Mouse (Mus musculus): ENCODE results near the gene Cxcl10. TPM values are rescaled to one million over a fixed set of nuclear protein-coding genes. Genes with fewer than 3 reads are reported as not detected.

Cxcl10 gene
- polyA plus RNA-seq, 1 experiment from 2014 or later: 0.44 TPM

- Histone ChIP-seq H3K27ac (ENCODE audit: low read depth, low read length) (no peak overlapping the region), H3K4me3 (ENCODE audit: low read depth, low read length) (no peak overlapping the region), H3K4me2 (ENCODE audit: low read length) (no peak overlapping the region), H3K9ac (ENCODE audit: low read length) (no peak overlapping the region), H3K4me1 (ENCODE audit: control insufficient read depth, insufficient read depth, low read length) (no peaks in the 10 kb centered on the region), H3K9me3 (replicated peaks; ENCODE audit: control insufficient read depth, low read length) (no peaks in the 10 kb centered on the region), H3K27me3 (replicated peaks; ENCODE audit: control insufficient read depth, insufficient read depth, low read length) (no peaks in the 10 kb centered on the region; the same call in 1 of the 2 replicates), H3K36me3 (ENCODE audit: control insufficient read depth, insufficient read depth, low read length) (no peaks in the 10 kb centered on the region)
- WGBS: 86% methylated on average over 7 of the region's 7 CpGs
- ATAC-seq (no peak), DNase-seq (ENCODE audit: low spot score) (no peak)
Observed at GRCm38 (mm10) chr5:92318119-92318518, 30.6 kb downstream of the Cxcl10 start.

- H3K9ac ChIP-seq (ENCODE audit: low read length): no peak overlapping the region
- H3K36me3 ChIP-seq (ENCODE audit: control insufficient read depth, insufficient read depth, low read length): no peaks in the 10 kb centered on the region
- no peak overlapping the region for H3K4me3 ChIP-seq (ENCODE audit: low read depth, low read length)
- ATAC-seq: no peak
- no peaks in the 10 kb centered on the region; the same call in 1 of the 2 replicates for H3K27me3 ChIP-seq (replicated peaks; ENCODE audit: control insufficient read depth, insufficient read depth, low read length)
- no peak overlapping the region for H3K27ac ChIP-seq (ENCODE audit: low read depth, low read length)
- WGBS: 82% methylated on average over 7 of the region's 7 CpGs
- no peak for DNase-seq (ENCODE audit: low spot score)
- no peak overlapping the region for H3K4me2 ChIP-seq (ENCODE audit: low read length)
- peaks cover 5% of the 10 kb centered on the region for H3K4me1 ChIP-seq (ENCODE audit: control insufficient read depth, insufficient read depth, low read length)
- no peaks in the 10 kb centered on the region for H3K9me3 ChIP-seq (replicated peaks; ENCODE audit: control insufficient read depth, low read length)
Observed at GRCm38 (mm10) chr5:92313776-92314175, 34.9 kb downstream of the Cxcl10 start.

- Histone ChIP-seq H3K27ac (ENCODE audit: low read depth, low read length) (no peak overlapping the region), H3K36me3 (ENCODE audit: control insufficient read depth, insufficient read depth, low read length) (no peaks in the 10 kb centered on the region), H3K9ac (ENCODE audit: low read length) (no peak overlapping the region), H3K4me3 (ENCODE audit: low read depth, low read length) (no peak overlapping the region), H3K27me3 (replicated peaks; ENCODE audit: control insufficient read depth, insufficient read depth, low read length) (no peaks in the 10 kb centered on the region; the same call in 1 of the 2 replicates), H3K4me2 (ENCODE audit: low read length) (no peak overlapping the region), H3K4me1 (ENCODE audit: control insufficient read depth, insufficient read depth, low read length) (peaks cover 7% of the 10 kb centered on the region), H3K9me3 (replicated peaks; ENCODE audit: control insufficient read depth, low read length) (no peaks in the 10 kb centered on the region)
- 15% methylated on average over 13 of the region's 13 CpGs for WGBS
- DNase-seq (ENCODE audit: low spot score): peak; percentile 95
- ATAC-seq: no peak
Observed at GRCm38 (mm10) chr5:92312046-92312715, 36.5 kb downstream of the Cxcl10 start.

DNA sequence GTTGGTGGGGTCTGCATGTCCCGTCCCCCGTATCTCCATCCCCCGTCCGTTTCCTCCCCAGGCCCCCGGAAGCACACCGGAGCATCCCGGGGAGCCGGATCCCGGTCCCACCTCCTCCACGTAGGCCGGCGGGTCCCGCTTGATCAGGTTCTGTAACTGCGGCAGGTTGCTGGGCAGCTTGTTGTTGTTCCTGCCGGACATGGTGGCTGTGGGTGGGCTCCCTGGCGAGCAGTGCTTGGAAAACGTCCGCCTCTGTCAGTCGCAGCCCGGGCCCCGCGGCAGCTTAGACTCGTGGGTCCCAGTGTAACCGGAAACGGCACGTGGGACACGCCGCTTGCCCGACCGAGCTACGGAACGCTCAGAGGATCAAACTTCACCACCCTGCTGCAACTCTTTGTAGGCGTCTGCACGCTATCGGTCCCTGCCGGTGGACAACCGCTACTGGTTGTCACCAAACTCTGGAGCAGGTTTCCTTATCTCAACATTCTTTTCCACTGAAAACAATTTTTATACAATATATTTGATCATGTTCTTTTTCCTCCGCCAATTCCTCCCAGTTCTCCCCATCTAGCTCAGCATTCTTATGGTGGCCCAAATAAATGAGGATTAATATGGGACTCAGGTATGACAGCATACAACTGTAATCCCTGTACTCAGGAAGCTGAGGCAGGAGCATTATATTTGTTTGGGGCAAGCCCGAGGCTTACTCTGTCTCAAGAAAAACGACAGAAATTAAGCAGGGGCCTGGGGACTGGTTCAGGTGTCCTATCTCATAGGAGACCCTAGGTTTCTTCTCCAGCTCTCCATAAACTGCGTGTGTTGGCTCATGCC is 38.8 kb downstream of the Cxcl10 start, which contains the start of gene Sdad1:
Gene Sdad1 (minus strand): TSS at position 799 of the 831 bp plus-strand sequence.
- Histone ChIP-seq H3K27me3 (replicated peaks; ENCODE audit: control insufficient read depth, insufficient read depth, low read length) (no peaks in the 10 kb centered on the region; the same call in 1 of the 2 replicates), H3K4me3 (ENCODE audit: low read depth, low read length) (peak within 1 kb of the TSS; percentile 69), H3K4me2 (ENCODE audit: low read length) (peak within 1 kb of the TSS; percentile 60), H3K9me3 (replicated peaks; ENCODE audit: control insufficient read depth, low read length) (no peaks in the 10 kb centered on the region), H3K36me3 (ENCODE audit: control insufficient read depth, insufficient read depth, low read length) (peaks cover 13% of the 10 kb centered on the region), H3K9ac (ENCODE audit: low read length) (peak within 1 kb of the TSS; percentile 79), H3K27ac (ENCODE audit: low read depth, low read length) (no peak within 1 kb of the TSS), H3K4me1 (ENCODE audit: control insufficient read depth, insufficient read depth, low read length) (peaks cover 7% of the 10 kb centered on the region)
- peak; percentile 96 for DNase-seq (ENCODE audit: low spot score)
- peak; percentile 97 for ATAC-seq
- WGBS: 3% methylated on average over 41 of the region's 41 CpGs

- H3K9me3 ChIP-seq (replicated peaks; ENCODE audit: control insufficient read depth, low read length): no peaks in the 10 kb centered on the region
- WGBS: 93% methylated on average over 3 of the region's 3 CpGs
Observed at GRCm38 (mm10) chr5:92304291-92304690, 44.4 kb downstream of the Cxcl10 start.

GRCm38 (mm10) chr5:92302149-92302840 is 46.4 kb downstream of the Cxcl10 start:
- H3K4me1 ChIP-seq (ENCODE audit: control insufficient read depth, insufficient read depth, low read length): no peaks in the 10 kb centered on the region
- peaks cover 81% of the 10 kb centered on the region for H3K36me3 ChIP-seq (ENCODE audit: control insufficient read depth, insufficient read depth, low read length)
- no peak for ATAC-seq

More at GRCm38 (mm10) chr5:92304291-92304690, 44.4 kb downstream of the Cxcl10 start:
- H3K4me1 ChIP-seq (ENCODE audit: control insufficient read depth, insufficient read depth, low read length): peaks cover 7% of the 10 kb centered on the region
- peaks cover 66% of the 10 kb centered on the region for H3K36me3 ChIP-seq (ENCODE audit: control insufficient read depth, insufficient read depth, low read length)
- no peak overlapping the region for H3K27ac ChIP-seq (ENCODE audit: low read depth, low read length)
- no peak overlapping the region for H3K4me3 ChIP-seq (ENCODE audit: low read depth, low read length)
- H3K9ac ChIP-seq (ENCODE audit: low read length): no peak overlapping the region
- DNase-seq (ENCODE audit: low spot score) (no peak), ATAC-seq (no peak)
- H3K27me3 ChIP-seq (replicated peaks; ENCODE audit: control insufficient read depth, insufficient read depth, low read length): no peaks in the 10 kb centered on the region
- H3K4me2 ChIP-seq (ENCODE audit: low read length): no peak overlapping the region

More at GRCm38 (mm10) chr5:92302149-92302840, 46.4 kb downstream of the Cxcl10 start:
- DNase-seq (ENCODE audit: low spot score): no peak
- no peak overlapping the region for H3K4me2 ChIP-seq (ENCODE audit: low read length)
- H3K9ac ChIP-seq (ENCODE audit: low read length): no peak overlapping the region
- no peaks in the 10 kb centered on the region for H3K27me3 ChIP-seq (replicated peaks; ENCODE audit: control insufficient read depth, insufficient read depth, low read length)
- H3K9me3 ChIP-seq (replicated peaks; ENCODE audit: control insufficient read depth, low read length): no peaks in the 10 kb centered on the region
- no peak overlapping the region for H3K27ac ChIP-seq (ENCODE audit: low read depth, low read length)
- WGBS: 91% methylated on average over 13 of the region's 13 CpGs
- no peak overlapping the region for H3K4me3 ChIP-seq (ENCODE audit: low read depth, low read length)

Other genes starting within 250 kb of the Cxcl10 start
- gene Uso1, start 211.0 kb downstream of the Cxcl10 start, polyA plus RNA-seq (2014; fragmentation: Nextera tagmentation; extraction: Ambion mirVana): 30.1 and 32.0 TPM in 2 replicates
- gene U90926, start 133.5 kb downstream of the Cxcl10 start, polyA plus RNA-seq (2014; fragmentation: Nextera tagmentation; extraction: Ambion mirVana): not detected in 2 replicates
- 0.25 and 0.36 TPM in 2 replicates for gene Ppef2, start 92.6 kb downstream of the Cxcl10 start, polyA plus RNA-seq (2014; fragmentation: Nextera tagmentation; extraction: Ambion mirVana)
- 8.8 and 10.0 TPM in 2 replicates for gene Naaa, start 70.7 kb downstream of the Cxcl10 start, polyA plus RNA-seq (2014; fragmentation: Nextera tagmentation; extraction: Ambion mirVana)
- gene Sdad1, start 38.4 kb downstream of the Cxcl10 start, polyA plus RNA-seq (2014; fragmentation: Nextera tagmentation; extraction: Ambion mirVana): 28.6 and 33.2 TPM in 2 replicates
- gene Cxcl9, start 20.8 kb downstream of the Cxcl10 start, polyA plus RNA-seq (2014; fragmentation: Nextera tagmentation; extraction: Ambion mirVana): not detected in 2 replicates
- 2.9 and 4.9 TPM in 2 replicates for gene Art3, start 17.1 kb downstream of the Cxcl10 start, polyA plus RNA-seq (2014; fragmentation: Nextera tagmentation; extraction: Ambion mirVana)
- gene Nup54, start 86.3 kb upstream of the Cxcl10 start, polyA plus RNA-seq (2014; fragmentation: Nextera tagmentation; extraction: Ambion mirVana): 55.4 and 63.2 TPM in 2 replicates
- 23.9 and 26.0 TPM in 2 replicates for gene Scarb2, start 157.9 kb upstream of the Cxcl10 start, polyA plus RNA-seq (2014; fragmentation: Nextera tagmentation; extraction: Ambion mirVana)
- 0.63 and 0.66 TPM in 2 replicates for gene Fam47e, start 206.2 kb upstream of the Cxcl10 start, polyA plus RNA-seq (2014; fragmentation: Nextera tagmentation; extraction: Ambion mirVana)

Data from forebrain, embryonic 14.5 days (tissue).